Mouse (Mus musculus): ENCODE results near the gene Olfr692.

DNA sequence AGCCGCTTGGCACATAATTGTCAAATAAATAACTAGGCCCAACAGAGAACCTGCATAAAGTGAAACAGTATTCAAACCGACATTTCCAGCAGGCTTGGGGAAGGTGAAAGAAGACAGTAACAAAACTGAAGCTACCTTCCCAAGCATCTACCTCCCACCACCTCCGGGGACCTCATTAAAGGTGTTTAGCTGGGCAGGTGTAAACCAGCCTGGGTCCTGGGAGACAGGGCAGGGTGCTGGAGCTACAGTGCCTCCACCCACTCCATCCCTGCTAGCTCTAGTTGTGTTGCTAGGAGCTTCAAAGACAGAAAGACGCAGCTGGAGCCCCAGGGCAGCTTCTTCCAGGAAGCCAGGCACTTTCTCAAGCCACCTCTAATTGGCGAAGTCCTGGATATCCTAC is 36.2 kb downstream of the Olfr692 start, which contains the start of gene Cnga4:
- TF ChIP-seq CTCF (IDR thresholded peaks at IDR 0.05; ENCODE audit: extremely low read depth, insufficient read depth, insufficient read length, insufficient replicate concordance) = no peak
- TF ChIP-seq POLR2A (IDR thresholded peaks at IDR 0.05; ENCODE audit: low read depth, low read length) = no peak

Data from spleen, adult 2 months (tissue).